Mouse (Mus musculus) adrenal gland, adult 18-20 months (tissue): ENCODE results near the gene Cirbp. TPM values are rescaled to one million over a fixed set of nuclear protein-coding genes. Genes with fewer than 3 reads are reported as not detected.

ENCODE experiments used
- DNase-seq, 2 experiments: peaks; one replicate each; pipeline ENCODE4 v3.0.0; 2021 to 2022; ENCODE audit warnings: low spot score in 2 of 2
- long read RNA-seq, 2 experiments: library from polyadenylated mRNA; stranded (forward); transcript quantifications; one replicate each; pipeline ENCODE4 v2.0.0; 2021
- total RNA-seq, 2 experiments: library from RNA; stranded (reverse); gene quantifications; 1 replicate in 1 of 2; 2 replicates in 1 of 2; pipeline ENCODE4 v1.2.3; 2021

Gene Cirbp
- total RNA-seq: 10 to 100 TPM; 34.7 to 46.3 TPM
- long read RNA-seq, experiment 1, transcript Cirbp-202 (7 exons, 1,321 nt): major isoform, 11 of 13 reads
- long read RNA-seq, experiment 1, partial matches to known transcripts: 0 of 13 reads
- long read RNA-seq, experiment 1, other reads (novel, unspliced or antisense): 2 of 13 reads
- long read RNA-seq, experiment 2, transcript Cirbp-202 (7 exons, 1,321 nt): major isoform, 63 of 91 reads
- long read RNA-seq, experiment 2, transcript Cirbp-204 (6 exons, 912 nt): minor isoform, 13 of 91 reads
- long read RNA-seq, experiment 2, partial matches to known transcripts: 4 of 91 reads
- long read RNA-seq, experiment 2, other reads (novel, unspliced or antisense): 10 of 91 reads

GRCm38 (mm10) chr10:80165392-80166128 is at the start of gene Cirbp:
Gene Cirbp, plus strand, starts transcription at chr10:80165985.
- DNase-seq: peak; percentile 50 to 54

DNA sequence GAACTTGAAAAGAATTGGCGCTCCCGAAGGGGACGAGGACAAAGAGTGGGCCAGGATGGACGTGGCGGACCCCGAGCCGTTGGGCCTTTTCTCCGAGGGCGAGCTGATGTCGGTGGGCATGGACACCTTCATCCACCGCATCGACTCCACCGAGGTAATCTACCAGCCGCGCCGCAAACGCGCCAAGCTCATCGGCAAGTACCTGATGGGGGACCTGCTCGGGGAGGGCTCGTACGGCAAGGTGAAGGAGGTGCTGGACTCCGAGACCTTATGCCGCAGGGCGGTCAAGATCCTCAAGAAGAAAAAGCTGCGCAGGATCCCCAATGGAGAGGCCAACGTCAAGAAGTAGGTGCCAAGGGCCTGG is 49.2 kb upstream of the Cirbp start:
- DNase-seq: no peak

DNA sequence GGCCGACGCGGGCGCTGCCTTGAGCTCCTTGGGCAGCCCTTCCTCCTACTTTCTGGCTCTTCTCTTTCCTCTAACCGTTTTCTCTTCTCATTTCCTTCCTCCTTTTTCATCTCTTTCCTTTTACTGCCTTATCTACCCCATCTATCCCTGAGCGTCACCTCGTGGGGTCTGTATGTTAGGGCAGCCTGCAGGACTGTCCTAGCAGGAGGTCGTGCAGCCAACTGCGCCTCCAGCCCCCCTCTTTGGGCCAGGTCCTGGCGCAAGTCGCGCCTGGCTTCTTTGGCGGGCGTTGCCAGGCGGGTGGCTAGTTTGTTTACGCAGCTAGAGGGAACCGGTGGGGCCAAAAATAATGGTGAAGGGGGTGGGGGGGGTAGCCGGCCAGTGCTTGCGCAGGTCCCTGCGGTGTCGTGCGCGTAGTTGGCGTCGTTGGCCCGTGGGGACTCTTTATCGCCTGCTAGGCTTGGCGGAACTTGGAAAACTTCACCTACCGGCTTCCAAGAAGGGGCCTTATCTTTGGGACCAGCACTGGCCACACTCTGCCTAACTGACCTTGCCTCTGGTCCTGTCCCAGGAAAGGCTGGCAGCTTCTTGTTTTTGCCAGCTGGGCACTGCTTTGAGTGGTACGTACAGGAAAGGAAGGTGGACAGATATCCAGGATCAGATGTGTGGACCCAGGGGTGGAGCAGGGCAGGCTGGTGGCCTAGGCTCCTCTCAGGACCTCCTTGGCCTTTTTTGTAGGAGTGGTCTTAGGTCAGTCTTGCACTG is 48.7 kb upstream of the Cirbp start:
- DNase-seq: no peak

DNA sequence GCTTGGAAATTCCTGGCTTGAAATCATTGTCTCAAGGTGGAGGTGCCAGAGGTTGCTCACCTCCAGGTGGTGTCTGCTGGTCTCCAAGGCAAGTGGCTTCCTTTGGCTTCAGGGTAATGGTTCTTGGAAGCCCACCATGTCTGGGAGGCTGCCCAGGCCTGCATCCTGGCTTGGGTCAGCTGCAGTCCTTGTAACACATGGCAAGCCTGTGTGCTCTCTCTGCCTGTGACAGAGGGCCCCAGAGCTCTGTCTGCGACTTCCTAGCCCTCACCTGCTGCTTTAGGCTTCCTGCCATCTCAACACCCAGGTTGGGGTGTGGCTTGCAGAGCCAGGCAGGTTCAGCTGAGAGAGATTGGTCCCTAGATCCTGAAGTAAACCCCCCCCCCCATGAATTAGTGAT is 48.0 kb upstream of the Cirbp start:
- DNase-seq: no peak

- no peak for DNase-seq
Measured at GRCm38 (mm10) chr10:80118552-80118951, 47.2 kb upstream of the Cirbp start.

DNA sequence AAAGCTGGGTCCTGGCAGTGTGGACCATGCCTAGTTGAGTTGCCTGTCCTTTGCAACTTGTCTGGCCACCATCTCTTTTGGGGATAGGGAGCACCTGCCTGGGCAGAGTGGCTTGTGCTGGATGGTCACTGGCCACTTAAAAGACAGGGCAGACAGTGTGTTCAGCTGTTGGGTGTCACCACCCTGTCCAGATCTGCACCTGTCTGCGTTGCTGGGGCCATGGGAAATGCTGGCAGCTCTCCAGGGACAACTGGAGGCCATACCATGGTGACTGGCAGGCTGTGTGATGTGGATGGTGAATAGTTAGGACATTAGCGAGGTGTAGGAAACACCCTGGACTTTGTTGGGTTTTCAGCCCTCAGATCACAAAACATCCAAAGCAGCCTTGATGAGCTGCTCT is 45.6 kb upstream of the Cirbp start:
- no peak for DNase-seq

- no peak for DNase-seq
Measured at GRCm38 (mm10) chr10:80121639-80122038, 44.1 kb upstream of the Cirbp start.

GRCm38 (mm10) chr10:80123932-80124562 is 41.7 kb upstream of the Cirbp start:
- DNase-seq: no peak

DNA sequence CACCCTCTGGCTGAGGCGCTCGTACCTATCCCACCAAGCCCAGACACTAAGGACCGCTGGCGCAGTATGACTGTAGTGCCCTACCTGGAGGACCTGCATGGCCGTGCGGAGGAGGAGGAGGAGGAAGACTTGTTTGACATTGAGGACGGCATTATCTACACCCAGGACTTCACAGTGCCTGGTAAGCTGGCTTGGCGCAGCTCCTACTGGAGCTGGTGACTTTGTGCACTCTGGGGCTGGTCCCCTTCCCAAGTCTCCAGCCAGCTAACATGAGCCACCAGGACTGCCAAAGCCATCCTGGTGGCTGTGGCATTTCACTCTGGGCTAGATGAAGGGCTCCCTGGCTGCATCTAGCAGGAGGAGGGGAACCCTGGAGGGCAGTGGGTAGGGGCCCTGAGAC is 37.9 kb upstream of the Cirbp start:
- DNase-seq: no peak

DNA sequence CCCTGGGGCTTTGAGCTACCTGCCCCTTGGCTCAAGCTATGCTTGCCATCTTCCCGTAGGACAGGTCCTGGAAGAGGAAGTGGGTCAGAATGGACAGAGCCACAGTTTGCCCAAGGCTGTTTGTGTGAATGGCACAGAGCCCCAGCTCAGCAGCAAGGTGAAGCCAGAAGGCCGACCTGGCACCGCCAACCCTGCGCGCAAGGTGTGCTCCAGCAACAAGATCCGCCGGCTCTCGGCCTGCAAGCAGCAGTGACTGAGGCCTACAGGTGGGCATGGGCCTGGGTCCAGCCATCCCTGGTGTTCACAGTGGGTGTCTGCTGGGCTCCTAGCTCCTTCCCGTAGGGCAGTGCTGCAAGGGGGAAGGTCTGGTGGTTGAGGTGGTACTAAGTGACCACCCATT is 35.9 kb upstream of the Cirbp start:
- no peak for DNase-seq

DNA sequence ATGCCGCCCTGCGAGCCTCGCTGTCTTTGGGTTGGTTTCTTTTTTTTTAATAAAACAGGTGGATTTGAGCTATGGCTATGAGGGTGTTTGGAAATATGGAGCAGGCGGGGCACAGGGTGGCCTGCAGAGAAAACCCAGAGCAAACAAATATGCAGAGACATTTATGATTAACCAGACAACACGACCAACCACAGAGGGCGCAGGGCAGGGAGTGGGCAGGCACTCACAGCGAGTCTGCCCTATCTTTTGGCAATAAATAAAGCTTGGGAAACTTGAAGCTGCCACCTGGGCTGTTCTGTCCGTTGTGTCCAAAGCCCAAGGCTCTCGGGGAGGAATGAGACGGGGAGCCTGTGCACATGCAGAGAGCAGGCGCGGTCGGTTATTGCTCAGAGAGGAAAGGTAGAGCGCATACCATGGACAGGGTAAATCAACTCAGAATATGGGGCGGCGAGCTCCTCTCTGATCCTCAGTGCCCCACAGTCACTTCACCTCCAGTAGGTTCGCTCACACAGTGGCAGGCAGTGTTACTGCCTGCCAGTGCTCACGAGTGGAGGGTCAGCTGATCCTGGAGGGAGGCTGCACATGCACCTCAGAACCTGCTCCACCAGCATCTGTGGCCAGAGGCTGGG is 35.3 kb upstream of the Cirbp start:
- DNase-seq: no peak

DNA sequence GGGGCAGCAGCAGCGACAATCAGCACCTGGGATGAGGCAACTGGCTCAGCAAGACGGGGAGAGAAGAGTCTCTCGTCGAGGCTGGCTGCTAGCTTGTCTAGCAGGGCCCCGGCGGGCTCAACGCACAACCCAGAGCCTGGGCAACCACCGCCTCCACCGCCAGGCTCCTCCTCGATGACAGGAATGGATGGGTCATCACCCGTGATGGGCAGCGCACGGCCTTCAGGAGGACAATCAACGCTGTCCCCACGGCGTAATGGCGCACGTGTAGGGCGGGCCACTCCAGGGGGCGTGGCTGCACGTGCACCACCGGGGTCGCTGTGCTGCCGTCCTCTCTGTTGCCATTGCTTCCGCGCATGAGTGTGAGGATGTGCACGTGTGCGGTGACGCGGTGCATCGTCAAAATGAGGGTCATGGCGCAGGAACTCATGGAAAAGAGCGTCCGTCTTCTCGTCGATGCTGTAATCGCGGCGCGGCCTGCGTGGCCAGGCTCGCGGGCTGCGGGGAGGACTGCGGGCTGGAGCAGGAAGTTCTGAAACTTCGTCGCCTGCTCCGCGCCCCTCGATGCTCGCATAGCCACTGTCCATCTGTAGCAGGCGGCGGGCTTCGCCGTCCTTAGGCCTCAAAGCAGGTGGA is 34.4 kb upstream of the Cirbp start:
- DNase-seq: no peak

- DNase-seq: no peak
Measured at GRCm38 (mm10) chr10:80131952-80132350, 33.8 kb upstream of the Cirbp start.

GRCm38 (mm10) chr10:80133226-80133849 is 32.4 kb upstream of the Cirbp start:
- no peak for DNase-seq

DNA sequence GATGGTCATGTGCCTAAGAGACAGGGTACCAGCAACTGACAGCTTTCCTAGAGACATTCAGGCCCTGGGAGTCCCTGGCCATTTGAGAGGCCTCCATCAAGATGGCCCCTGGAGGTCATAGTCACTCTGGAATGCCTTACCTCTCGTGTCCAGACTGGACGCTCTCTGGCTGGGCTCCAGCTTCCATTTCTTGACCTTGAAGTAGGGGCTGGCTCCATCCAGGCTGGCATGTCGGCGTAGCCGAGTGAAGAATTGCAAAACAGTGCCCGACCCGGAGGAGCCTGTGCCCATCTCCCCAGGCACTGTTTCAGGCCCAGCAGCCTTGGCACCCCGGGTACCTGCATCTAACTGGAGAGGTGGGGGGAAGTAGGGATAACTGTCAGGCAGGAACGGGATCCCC is 31.4 kb upstream of the Cirbp start:
- no peak for DNase-seq

GRCm38 (mm10) chr10:80135161-80135560 is 30.6 kb upstream of the Cirbp start:
- DNase-seq: no peak

DNA sequence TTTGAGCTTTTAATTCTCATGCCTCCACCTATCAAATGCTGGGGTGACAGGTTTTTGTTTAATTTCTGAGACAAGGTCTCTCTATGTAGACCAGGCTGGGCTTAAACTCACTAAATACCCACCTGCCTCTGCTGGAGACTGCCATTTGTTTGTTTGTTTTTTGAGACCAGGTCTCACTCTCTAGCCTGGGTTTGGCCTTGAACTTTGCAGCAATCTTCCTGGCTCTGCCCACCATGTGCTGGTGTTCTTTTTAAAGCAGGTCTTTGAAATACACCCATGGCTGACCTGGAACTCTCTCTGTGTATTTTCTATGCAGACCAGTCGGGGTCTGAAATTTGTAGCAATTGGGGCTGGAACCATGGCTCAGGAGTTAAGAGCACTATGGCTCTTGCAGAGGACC is 30.1 kb upstream of the Cirbp start:
- no peak for DNase-seq

GRCm38 (mm10) chr10:80136179-80136951 is 29.4 kb upstream of the Cirbp start:
- no peak for DNase-seq

DNA sequence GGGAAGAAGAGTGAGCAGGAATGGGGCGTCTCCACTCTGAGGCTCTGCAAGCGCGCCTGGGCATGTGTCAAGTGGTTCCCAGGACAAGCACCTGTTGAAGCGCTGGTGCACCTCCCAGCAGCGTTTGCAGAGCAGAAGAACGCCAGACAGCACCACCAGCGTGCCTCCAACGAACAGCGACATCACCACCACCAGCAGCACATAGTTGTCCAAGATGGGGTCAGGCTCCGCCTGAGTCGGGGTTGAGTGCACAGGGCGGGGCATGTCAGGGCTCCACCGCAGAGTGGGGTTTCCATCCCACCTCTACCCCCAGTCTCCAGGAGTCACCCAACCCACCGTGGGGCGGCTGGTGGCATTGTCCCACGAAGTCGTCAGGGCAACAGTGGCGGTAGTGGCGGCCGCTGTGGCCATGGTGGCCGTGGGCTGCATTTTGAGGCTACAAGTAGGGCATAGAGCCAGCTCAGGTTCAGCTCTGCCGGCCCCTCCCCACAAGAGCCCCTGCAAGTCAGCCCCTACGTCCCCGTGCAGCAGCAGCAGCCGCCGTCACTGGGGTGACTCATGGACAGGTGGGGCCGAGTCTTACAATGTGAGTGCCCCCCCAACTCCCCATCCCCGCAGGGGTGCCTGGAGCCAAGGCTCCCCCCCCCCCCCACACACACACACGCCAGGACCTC is 28.7 kb upstream of the Cirbp start:
- no peak for DNase-seq
